Mouse (Mus musculus) heart, adult 9 months (tissue): ENCODE results near the gene Hoxa7.

Experiments used
- DNase-seq, 2 experiments: peaks; one replicate each; pipeline ENCODE4 v3.0.0; 2022; ENCODE audit warnings: low spot score in 2 of 2

The Hoxa7 gene

GRCm38 (mm10) chr6:52226569-52227257 is 5.1 kb upstream of the Hoxa7 start:
- DNase-seq: no peak

- DNase-seq: no peak
Measured at GRCm38 (mm10) chr6:52225612-52226568, 4.2 kb upstream of the Hoxa7 start.

- no peak for DNase-seq
Measured at GRCm38 (mm10) chr6:52224895-52225611, 3.4 kb upstream of the Hoxa7 start.

- no peak for DNase-seq
Measured at GRCm38 (mm10) chr6:52223939-52224760, 2.5 kb upstream of the Hoxa7 start.

- no peak for DNase-seq
Measured at GRCm38 (mm10) chr6:52222729-52223128, 1.1 kb upstream of the Hoxa7 start.

- DNase-seq: no peak
Measured at GRCm38 (mm10) chr6:52221993-52222685, 485 bp upstream of the Hoxa7 start.

- DNase-seq: no peak
Measured at GRCm38 (mm10) chr6:52220865-52221310, 766 bp downstream of the Hoxa7 start.

GRCm38 (mm10) chr6:52220003-52220864 is 1.4 kb downstream of the Hoxa7 start:
- DNase-seq: no peak

GRCm38 (mm10) chr6:52219234-52219942 is 2.3 kb downstream of the Hoxa7 start:
- no peak for DNase-seq

- DNase-seq: no peak
Measured at GRCm38 (mm10) chr6:52218643-52219215, 2.9 kb downstream of the Hoxa7 start.

GRCm38 (mm10) chr6:52217895-52218642 is 3.6 kb downstream of the Hoxa7 start:
- no peak for DNase-seq

- DNase-seq: peak in 1 of 2 experiments; percentile 36
Measured at GRCm38 (mm10) chr6:52217459-52217768, 4.2 kb downstream of the Hoxa7 start.

GRCm38 (mm10) chr6:52216691-52217458 is 4.8 kb downstream of the Hoxa7 start:
- DNase-seq: no peak

- no peak for DNase-seq
Measured at GRCm38 (mm10) chr6:52215771-52216535, 5.7 kb downstream of the Hoxa7 start.

- no peak for DNase-seq
Measured at GRCm38 (mm10) chr6:52215070-52215469, 6.6 kb downstream of the Hoxa7 start.

- DNase-seq: no peak
Measured at GRCm38 (mm10) chr6:52214271-52214670, 7.4 kb downstream of the Hoxa7 start.
